Mouse (Mus musculus) brain, embryonic 14.5 days (tissue): ENCODE results near the gene Fut8. TPM values are rescaled to one million over a fixed set of nuclear protein-coding genes. Genes with fewer than 3 reads are reported as not detected.

Experiments used
- DNase-seq: peaks from one replicate; pipeline ENCODE4 v3.0.0-alpha.2; 2011; ENCODE audit warnings: low read depth
- CTCF ChIP-seq: fragments of 200-500 bp; IDR thresholded peaks from 2 replicates; pipeline ENCODE4 v1.5.1; 2012; ENCODE audit warnings: inconsistent platforms, mild to moderate bottlenecking, moderate library complexity, borderline replicate concordance; ENCODE audit not compliant: insufficient read depth, insufficient read length; ENCODE audit errors: extremely low read depth
- POLR2A ChIP-seq: fragments of 200-500 bp; IDR thresholded peaks from 2 replicates; pipeline ENCODE4 v1.6.1; 2012; ENCODE audit warnings: mild to moderate bottlenecking, inconsistent platforms, borderline replicate concordance; ENCODE audit not compliant: poor library complexity, insufficient read depth, insufficient read length, severe bottlenecking; ENCODE audit errors: extremely low read depth
- polyA plus RNA-seq: library from polyadenylated mRNA; depleted of rRNA; stranded (reverse); fragments of >200 nt; gene quantifications from 2 replicates; pipeline ENCODE4 v1.2.3, GENCODE M21; 2012

The Fut8 gene
- polyA plus RNA-seq, 1 experiment, result 29.2 TPM

GRCm38 (mm10) chr12:77224121-77224520, 13.8 kb upstream of the Fut8 start:
- TF ChIP-seq CTCF, result no peak
- no peak for TF ChIP-seq POLR2A

DNA sequence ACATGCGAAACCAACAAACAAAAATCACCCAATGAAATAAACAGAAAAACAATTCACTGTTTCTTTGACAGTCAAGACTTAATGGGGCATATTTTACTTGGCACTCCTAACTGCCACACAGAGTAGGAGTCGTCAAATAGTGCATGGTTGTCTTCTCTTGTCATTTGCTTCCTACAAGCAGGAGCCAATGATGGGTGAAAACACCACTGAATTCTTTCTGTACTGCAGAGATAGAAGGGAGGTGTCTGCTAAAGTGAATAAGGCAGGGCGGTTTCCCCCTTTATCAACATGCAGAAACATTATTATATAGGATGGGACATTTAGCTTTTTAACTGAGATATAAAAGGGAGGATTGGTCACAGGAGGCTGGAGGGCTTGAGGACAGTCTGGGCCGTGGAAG, 13.0 kb upstream of the Fut8 start:
- no peak for TF ChIP-seq POLR2A
- no peak for TF ChIP-seq CTCF
- DNase-seq, result no peak

More at GRCm38 (mm10) chr12:77224121-77224520, 13.8 kb upstream of the Fut8 start:
- DNase-seq, result peak; percentile 23

GRCm38 (mm10) chr12:77225727-77226126, 12.2 kb upstream of the Fut8 start:
- TF ChIP-seq CTCF (no peak), POLR2A (no peak)
- DNase-seq, result no peak

DNA sequence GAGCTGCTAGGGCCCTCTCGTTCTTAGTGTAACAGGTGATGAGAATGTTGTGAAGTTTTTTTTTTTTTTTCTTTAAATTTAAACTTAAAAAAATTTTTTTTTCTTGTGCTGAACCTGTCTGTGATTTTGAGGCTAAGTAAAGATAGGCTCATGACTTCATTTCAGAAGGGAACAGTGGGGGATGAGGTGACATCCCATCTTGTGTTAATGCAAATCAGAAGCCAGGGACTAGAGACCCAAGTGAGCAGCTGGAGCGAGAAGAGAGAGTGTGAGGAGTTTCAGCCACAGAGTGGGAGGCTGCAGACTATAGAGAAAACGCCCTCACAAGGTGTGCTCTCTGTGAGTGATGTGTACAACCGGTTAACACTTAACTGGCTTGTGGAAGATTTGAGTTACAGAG, 2.0 kb upstream of the Fut8 start:
- TF ChIP-seq CTCF (no peak), POLR2A (no peak)
- no peak for DNase-seq

GRCm38 (mm10) chr12:77238531-77239389, 835 bp downstream of the Fut8 start:
- DNase-seq, result peak; percentile 97
- peak; percentile 85 for TF ChIP-seq POLR2A
- TF ChIP-seq CTCF, result peak; percentile 18; the same call in 1 of the 2 replicates

GRCm38 (mm10) chr12:77239390-77240061, 1.6 kb downstream of the Fut8 start:
- TF ChIP-seq CTCF (no peak), POLR2A (no peak)

GRCm38 (mm10) chr12:77240372-77240771, 2.4 kb downstream of the Fut8 start:
- peak; percentile 13 for DNase-seq
- TF ChIP-seq CTCF (no peak), POLR2A (no peak)

More at GRCm38 (mm10) chr12:77239390-77240061, 1.6 kb downstream of the Fut8 start:
- peak; percentile 50 for DNase-seq

DNA sequence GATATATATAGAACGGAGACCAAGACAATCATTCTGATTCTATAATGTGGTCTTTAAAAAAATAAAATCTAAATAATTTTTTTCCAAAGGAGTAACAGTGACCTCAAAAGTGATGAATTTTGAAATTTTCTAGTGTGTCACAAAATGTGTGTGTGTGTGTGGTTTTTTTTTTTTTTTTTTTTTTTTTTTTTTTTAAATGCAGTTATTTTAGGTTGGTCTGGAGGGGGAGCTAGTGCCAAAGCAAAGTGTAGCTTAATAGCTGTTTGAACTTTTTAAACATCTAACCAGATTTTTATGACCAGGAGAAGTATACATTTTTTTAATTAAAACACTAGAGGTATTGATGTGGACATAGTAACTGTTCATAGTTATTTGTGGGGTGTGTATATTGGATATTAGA, 2.9 kb downstream of the Fut8 start:
- peak; percentile 82 for DNase-seq
- no peak for TF ChIP-seq POLR2A
- no peak for TF ChIP-seq CTCF

DNA sequence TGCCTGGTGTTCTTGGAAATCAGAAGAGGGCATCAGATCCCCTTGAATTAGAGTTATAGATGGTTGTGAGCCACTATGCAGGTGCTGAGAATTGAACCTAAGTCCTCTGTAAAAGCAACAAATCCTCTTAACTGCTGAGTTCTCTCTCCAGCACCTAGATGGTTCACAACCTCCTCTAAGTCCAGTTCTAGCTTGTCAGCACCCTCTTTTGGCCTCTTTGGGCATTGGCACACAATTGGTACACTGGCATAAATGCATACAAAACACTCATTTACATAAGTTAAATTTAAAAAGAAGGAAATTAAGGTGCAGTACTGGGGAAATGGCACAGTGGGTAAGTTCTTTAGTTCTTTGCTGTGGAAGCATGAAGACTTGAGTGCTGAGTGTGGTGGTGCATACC, 24.7 kb downstream of the Fut8 start:
- TF ChIP-seq POLR2A, result no peak
- TF ChIP-seq CTCF, result no peak

GRCm38 (mm10) chr12:77263816-77264215, 25.9 kb downstream of the Fut8 start:
- DNase-seq, result no peak
- no peak for TF ChIP-seq POLR2A

More for the DNA sequence above, 24.7 kb downstream of the Fut8 start:
- peak; percentile 5 for DNase-seq

- DNase-seq, result no peak
- TF ChIP-seq POLR2A, result no peak
- TF ChIP-seq CTCF, result no peak
These were observed 32.8 kb downstream of the Fut8 start for GRCm38 (mm10) chr12:77270694-77271093.
